Mouse (Mus musculus) mesoderm, embryonic 11.5 days (tissue): ENCODE results near the gene Spast.
A peak's percentile ranks its signal among the peaks of the same experiment; 100 is the strongest.
"Not testable (repeated sequence)": the region's sequence is repeated elsewhere in the genome, so short reads cannot be mapped to it uniquely, and the experiment has no call there.

ENCODE experiments used
- DNase-seq: peaks from one replicate; pipeline ENCODE4 v3.0.0-alpha.2; 2012; ENCODE audit warnings: low read depth, low spot score

Gene Spast

GRCm38 (mm10) chr17:74338937-74339804 is at the start of gene Spast:
Gene Spast (plus strand): TSS chr17:74338987.
- peak; percentile 58 for DNase-seq

GRCm38 (mm10) chr17:74290198-74290597 is 48.6 kb upstream of the Spast start:
- DNase-seq, result no peak

GRCm38 (mm10) chr17:74290869-74291268 is 47.9 kb upstream of the Spast start:
- DNase-seq, result peak; percentile 18

GRCm38 (mm10) chr17:74291640-74292361 is 47.0 kb upstream of the Spast start:
- no peak for DNase-seq

GRCm38 (mm10) chr17:74293687-74294425 is 44.9 kb upstream of the Spast start:
- peak; percentile 28 for DNase-seq

- peak; percentile 68 for DNase-seq
Observed at GRCm38 (mm10) chr17:74294426-74295025, 44.3 kb upstream of the Spast start.

GRCm38 (mm10) chr17:74295026-74295970 is 43.5 kb upstream of the Spast start, which contains the start of gene Memo1:
Gene Memo1 (minus strand): TSS chr17:74295521.
- peak; percentile 87 for DNase-seq

GRCm38 (mm10) chr17:74296076-74296823 is 42.5 kb upstream of the Spast start:
- DNase-seq, result no peak

- not testable (repeated sequence) for DNase-seq
Observed at GRCm38 (mm10) chr17:74296991-74297390, 41.8 kb upstream of the Spast start.

GRCm38 (mm10) chr17:74300089-74300488 is 38.7 kb upstream of the Spast start:
- no peak for DNase-seq

GRCm38 (mm10) chr17:74304060-74304459 is 34.7 kb upstream of the Spast start:
- DNase-seq, result no peak

- no peak for DNase-seq
Observed at GRCm38 (mm10) chr17:74305616-74306015, 33.2 kb upstream of the Spast start.

- no peak for DNase-seq
Observed at GRCm38 (mm10) chr17:74306021-74306420, 32.8 kb upstream of the Spast start.

- DNase-seq, result no peak
Observed at GRCm38 (mm10) chr17:74315445-74316308, 23.1 kb upstream of the Spast start.

GRCm38 (mm10) chr17:74316309-74316863 is 22.4 kb upstream of the Spast start:
- DNase-seq, result peak; percentile 93

GRCm38 (mm10) chr17:74318721-74319120 is 20.1 kb upstream of the Spast start:
- DNase-seq, result no peak

GRCm38 (mm10) chr17:74322400-74323054 is 16.3 kb upstream of the Spast start:
- DNase-seq, result no peak

- DNase-seq, result no peak
Observed at GRCm38 (mm10) chr17:74323844-74324243, 14.9 kb upstream of the Spast start, which contains the start of gene Dpy30. Gene Dpy30 (minus strand): TSS chr17:74323944.
